Mouse (Mus musculus) bone marrow, adult 2 months (tissue): ENCODE measurements at regions not wholly inside any gene's neighbourhood (a gene's known extent, or its start where the extent isn't known, plus 50 kb on each side); places are given as distances from the start of the nearest gene placed in this dataset.

ENCODE experiments used
- CTCF ChIP-seq: fragments of 200-500 bp; IDR thresholded peaks from 2 replicates; pipeline ENCODE4 v1.5.1; 2011; ENCODE audit warnings: low read length, control low read depth; ENCODE audit not compliant: control insufficient read depth, insufficient read depth
- POLR2A ChIP-seq: fragments of 200-500 bp; IDR thresholded peaks from 2 replicates; pipeline ENCODE4 v1.6.1; 2011; ENCODE audit warnings: low read depth, mild to moderate bottlenecking, control low read depth, low read length, borderline replicate concordance; ENCODE audit not compliant: control insufficient read depth

- TF ChIP-seq CTCF (no peak), POLR2A (no peak)
Measured at GRCm38 (mm10) chr14:98703289-98703688, 290.8 kb downstream of the Rpl36a-ps1 start.
